Mouse (Mus musculus) hindbrain, embryonic 13.5 days (tissue): ENCODE results near the gene Nom1. TPM values are rescaled to one million over a fixed set of nuclear protein-coding genes. Genes with fewer than 3 reads are reported as not detected.

Experiments used
- ATAC-seq: fragments of 200-750 bp; cut with Nextera tagmentation; 2 replicates; pipeline ENCODE4 v1.8.0; 2017; ENCODE audit warnings: moderate TSS enrichment; ENCODE audit not compliant: low FRiP score
- H3K27ac ChIP-seq: fragments of 300-500 bp; sonication (generic); 2 replicates; pipeline ENCODE4 v1.5.1; 2015; ENCODE audit warnings: inconsistent platforms, mild to moderate bottlenecking, moderate library complexity
- H3K27me3 ChIP-seq: fragments of 300-500 bp; sonication (generic); 2 replicates; pipeline ENCODE4 v1.6.1; 2015; ENCODE audit warnings: mild to moderate bottlenecking, inconsistent platforms
- H3K36me3 ChIP-seq: fragments of 300-500 bp; sonication (generic); 2 replicates; pipeline ENCODE4 v1.6.1; 2015; ENCODE audit warnings: mild to moderate bottlenecking, inconsistent platforms
- H3K4me1 ChIP-seq: fragments of 300-500 bp; sonication (generic); replicated peaks from 2 replicates; pipeline ENCODE4 v1.6.1; 2015; ENCODE audit warnings: inconsistent platforms
- H3K4me2 ChIP-seq: fragments of 300-500 bp; sonication (generic); 2 replicates; pipeline ENCODE4 v1.6.1; 2015; ENCODE audit warnings: inconsistent platforms, mild to moderate bottlenecking, moderate library complexity
- H3K4me3 ChIP-seq: fragments of 300-500 bp; sonication (generic); 2 replicates; pipeline ENCODE4 v1.5.1; 2015; ENCODE audit warnings: mild to moderate bottlenecking, inconsistent platforms
- H3K9ac ChIP-seq: fragments of 300-500 bp; sonication (generic); 2 replicates; pipeline ENCODE4 v1.6.1; 2015; ENCODE audit warnings: mild to moderate bottlenecking, inconsistent platforms
- H3K9me3 ChIP-seq: fragments of 300-500 bp; sonication (generic); 2 replicates; pipeline ENCODE4 v1.6.1; 2016; ENCODE audit warnings: inconsistent platforms
- WGBS: fragments of 180-500 bp; shearing (Covaris S2); methylation state at CpG from one replicate; pipeline ENCODE4 v1.1.7; 2015; 5-methylcytosine and 5-hydroxymethylcytosine counted together
- polyA plus RNA-seq: library from polyadenylated mRNA; unstranded; fragments of >200 nt; fragmentation: Nextera tagmentation; extraction: Ambion mirVana; gene quantifications from 2 replicates; pipeline ENCODE4 v1.2.1, GENCODE M21; 2015

Nom1 gene
- polyA plus RNA-seq, 1 experiment from 2014 or later, result 22.2 TPM

- Histone ChIP-seq H3K9me3 (no peaks in the 10 kb centered on the region), H3K9ac (no peak overlapping the region), H3K4me3 (no peak overlapping the region), H3K27me3 (no peaks in the 10 kb centered on the region), H3K36me3 (peaks cover 80% of the 10 kb centered on the region), H3K4me2 (no peak overlapping the region), H3K27ac (no peak overlapping the region), H3K4me1 (no peaks in the 10 kb centered on the region)
- ATAC-seq, result no peak
- 69% methylated on average over 4 of the region's 4 CpGs for WGBS
Observed at GRCm38 (mm10) chr5:29452352-29452751, 17.9 kb downstream of the Nom1 start.

DNA sequence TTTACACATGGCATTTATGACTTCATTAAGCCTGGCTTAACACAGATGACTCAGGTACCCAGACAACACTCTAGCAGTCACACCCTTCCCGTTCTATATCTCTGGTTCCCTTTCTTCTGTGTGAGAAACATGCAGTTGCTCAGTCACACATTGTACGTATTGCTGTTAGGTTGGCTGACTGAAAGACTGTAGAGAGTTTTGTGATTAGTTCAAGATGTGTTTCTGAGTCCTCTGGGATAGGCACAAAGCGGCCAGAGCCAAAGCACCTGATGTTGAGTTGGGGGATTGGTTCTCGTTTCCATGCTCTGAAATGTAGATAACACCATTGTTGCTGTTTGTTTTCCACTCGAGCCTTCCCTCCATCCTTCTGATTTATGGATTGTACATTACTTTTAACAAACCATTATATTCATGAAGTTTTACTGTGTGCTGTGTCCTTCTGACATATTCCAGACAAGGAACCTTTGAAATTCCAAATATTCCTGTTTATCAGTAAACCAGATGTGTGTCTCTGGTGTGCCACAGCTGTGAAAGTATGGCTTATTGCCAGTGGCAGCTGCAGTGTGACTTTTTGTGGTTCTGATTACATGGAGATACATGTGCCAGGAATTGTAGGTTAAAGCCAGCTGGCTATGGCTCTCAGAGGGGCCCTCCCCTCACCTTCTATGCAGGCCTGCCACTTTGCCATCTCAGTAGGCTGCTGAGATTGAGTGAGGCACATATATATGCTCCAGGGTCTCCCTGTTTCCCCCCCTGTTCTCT lies 22.6 kb downstream of the Nom1 start:
- Histone ChIP-seq H3K9ac (no peak overlapping the region), H3K4me3 (no peak overlapping the region), H3K4me1 (no peaks in the 10 kb centered on the region), H3K9me3 (no peaks in the 10 kb centered on the region), H3K27me3 (no peaks in the 10 kb centered on the region), H3K4me2 (no peak overlapping the region), H3K27ac (no peak overlapping the region), H3K36me3 (peaks cover 52% of the 10 kb centered on the region)
- WGBS, result 86% methylated on average over 5 of the region's 5 CpGs
- no peak for ATAC-seq

- H3K27ac ChIP-seq, result no peak overlapping the region
- no peak overlapping the region for H3K4me3 ChIP-seq
- no peaks in the 10 kb centered on the region for H3K9me3 ChIP-seq
- 78% methylated on average over 9 of the region's 9 CpGs for WGBS
- no peak for ATAC-seq
- peaks cover 43% of the 10 kb centered on the region for H3K27me3 ChIP-seq
- H3K4me1 ChIP-seq, result peaks cover 6% of the 10 kb centered on the region
- no peak overlapping the region for H3K9ac ChIP-seq
- no peak overlapping the region for H3K4me2 ChIP-seq
- peaks cover 10% of the 10 kb centered on the region for H3K36me3 ChIP-seq
Observed at GRCm38 (mm10) chr5:29462943-29463686, 28.7 kb downstream of the Nom1 start.

DNA sequence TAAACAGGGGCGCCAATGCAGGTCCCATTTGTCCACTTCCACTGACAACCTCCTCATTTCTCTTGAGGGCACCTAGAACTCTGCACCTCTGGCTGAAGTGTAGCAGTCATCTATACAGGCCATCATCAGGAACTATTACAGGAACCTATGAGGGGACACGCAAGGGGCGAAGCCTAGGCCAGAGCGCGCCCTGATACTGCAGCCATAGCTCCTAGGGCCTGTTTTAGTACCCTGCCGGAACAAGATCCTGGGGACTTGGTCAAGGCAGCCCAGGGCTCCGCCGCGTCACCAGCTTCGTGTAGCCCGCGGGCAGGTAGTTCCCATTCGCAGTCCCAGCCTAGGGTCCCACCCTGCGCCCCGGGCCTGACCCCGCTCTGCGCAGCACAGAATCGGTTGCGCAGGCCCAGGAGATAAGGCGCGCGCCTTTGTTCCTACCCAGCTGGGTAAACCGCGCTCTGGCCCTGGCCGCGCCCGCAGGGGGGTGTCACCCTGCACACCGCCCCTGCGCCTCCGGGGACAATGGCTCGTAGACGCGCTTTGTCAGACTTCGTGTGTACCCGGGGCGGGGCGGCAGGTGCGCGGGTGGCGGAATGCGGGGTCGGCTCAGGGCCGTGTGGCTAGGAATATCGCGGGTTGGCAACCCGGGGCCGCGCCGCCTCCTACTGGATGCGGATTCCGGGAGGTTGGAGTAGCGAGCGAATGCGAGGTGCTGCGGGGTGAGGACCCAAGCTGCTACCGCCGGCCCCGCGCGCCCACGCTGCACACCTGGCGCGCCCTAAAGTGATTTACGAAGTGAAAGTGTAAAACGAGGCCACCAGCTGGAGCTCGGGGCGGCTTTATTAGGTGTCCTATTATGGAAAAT lies 33.3 kb downstream of the Nom1 start:
- Histone ChIP-seq H3K4me1 (peaks cover 10% of the 10 kb centered on the region), H3K9ac (peak overlapping the region; percentile 35; the same call in 1 of the 2 replicates), H3K4me2 (peak overlapping the region; percentile 48), H3K36me3 (no peaks in the 10 kb centered on the region), H3K27me3 (peaks cover 87% of the 10 kb centered on the region), H3K9me3 (no peaks in the 10 kb centered on the region), H3K27ac (no peak overlapping the region), H3K4me3 (peak overlapping the region; percentile 30)
- WGBS, result 3% methylated on average over 67 of the region's 67 CpGs
- ATAC-seq, result peak; percentile 34

DNA sequence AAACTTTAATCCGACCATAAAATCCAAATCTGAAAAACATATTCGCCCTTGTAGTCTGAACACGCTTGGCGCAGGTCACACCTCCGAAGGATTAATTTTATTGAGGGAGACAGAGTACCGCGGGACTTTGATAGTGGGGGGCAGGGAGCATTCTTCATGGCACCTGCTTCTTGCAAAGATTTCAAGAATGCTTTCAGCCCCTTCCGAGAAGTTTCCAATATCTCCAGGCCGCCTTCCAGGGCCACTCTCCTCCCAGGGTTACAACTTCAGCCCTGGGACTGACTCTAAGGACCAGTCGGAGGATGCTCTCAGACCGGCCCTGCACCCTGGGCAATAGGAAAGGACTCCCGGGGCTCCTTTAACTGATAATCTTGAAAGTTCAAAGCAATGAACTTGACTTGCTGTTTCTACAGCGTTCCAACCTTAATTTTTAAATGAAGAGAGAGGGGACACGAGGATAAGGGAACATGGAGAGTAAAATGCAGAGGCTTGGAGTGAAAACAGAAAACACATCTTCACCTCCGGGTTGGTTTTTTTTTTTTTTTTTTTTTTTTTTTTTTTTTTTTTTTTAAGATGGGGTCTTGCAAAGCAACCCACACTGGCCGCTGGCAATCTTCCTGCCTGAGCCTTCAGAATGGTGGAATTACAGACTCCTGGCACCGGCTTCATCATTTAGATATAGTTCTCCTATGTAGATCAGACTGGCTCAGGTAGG lies 34.0 kb downstream of the Nom1 start:
- H3K36me3 ChIP-seq, result no peaks in the 10 kb centered on the region
- H3K4me3 ChIP-seq, result peak overlapping the region; percentile 30
- no peaks in the 10 kb centered on the region for H3K9me3 ChIP-seq
- H3K4me2 ChIP-seq, result peak overlapping the region; percentile 48
- ATAC-seq, result no peak
- peaks cover 88% of the 10 kb centered on the region for H3K27me3 ChIP-seq
- no peak overlapping the region for H3K9ac ChIP-seq
- 1% methylated on average over 17 of the region's 17 CpGs for WGBS
- peaks cover 10% of the 10 kb centered on the region for H3K4me1 ChIP-seq
- H3K27ac ChIP-seq, result no peak overlapping the region

DNA sequence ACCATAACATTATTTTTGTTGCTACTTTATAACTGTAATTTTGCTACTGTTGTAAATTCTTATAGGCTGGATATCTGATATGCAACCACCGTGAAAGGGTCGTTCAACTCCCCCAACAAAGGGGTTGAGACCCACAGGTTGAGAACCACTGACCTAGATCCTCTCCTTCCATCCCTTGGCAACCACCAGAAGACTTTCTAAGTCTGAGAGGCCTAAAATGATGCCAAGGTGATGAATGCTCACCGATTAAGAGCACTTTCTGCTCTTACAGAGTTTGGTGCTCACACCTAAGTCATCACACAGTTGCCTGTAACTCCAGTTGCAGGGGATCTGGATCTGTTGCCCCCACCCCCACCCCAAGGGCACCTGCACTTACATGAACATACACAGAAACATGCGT lies 35.0 kb downstream of the Nom1 start:
- no peak overlapping the region for H3K4me3 ChIP-seq
- no peak for ATAC-seq
- H3K9ac ChIP-seq, result no peak overlapping the region
- WGBS, result 7% methylated on average over 4 of the region's 4 CpGs
- H3K27ac ChIP-seq, result no peak overlapping the region
- H3K36me3 ChIP-seq, result no peaks in the 10 kb centered on the region
- peaks cover 10% of the 10 kb centered on the region for H3K4me1 ChIP-seq
- H3K27me3 ChIP-seq, result peaks cover 94% of the 10 kb centered on the region
- no peaks in the 10 kb centered on the region for H3K9me3 ChIP-seq
- H3K4me2 ChIP-seq, result no peak overlapping the region

- Histone ChIP-seq H3K27ac (no peak overlapping the region), H3K9me3 (no peaks in the 10 kb centered on the region), H3K4me2 (no peak overlapping the region), H3K27me3 (peaks cover 100% of the 10 kb centered on the region), H3K9ac (no peak overlapping the region), H3K36me3 (no peaks in the 10 kb centered on the region), H3K4me1 (peaks cover 10% of the 10 kb centered on the region), H3K4me3 (no peak overlapping the region)
- WGBS, result 11% methylated on average over 5 of the region's 5 CpGs
- no peak for ATAC-seq
Observed at GRCm38 (mm10) chr5:29470271-29470670, 35.8 kb downstream of the Nom1 start.

- H3K36me3 ChIP-seq, result no peaks in the 10 kb centered on the region
- no peak overlapping the region for H3K4me2 ChIP-seq
- H3K4me3 ChIP-seq, result no peak overlapping the region
- H3K4me1 ChIP-seq, result peaks cover 10% of the 10 kb centered on the region
- H3K9me3 ChIP-seq, result no peaks in the 10 kb centered on the region
- peaks cover 100% of the 10 kb centered on the region for H3K27me3 ChIP-seq
- H3K9ac ChIP-seq, result no peak overlapping the region
- no peak for ATAC-seq
- 3% methylated on average over 20 of the region's 20 CpGs for WGBS
- no peak overlapping the region for H3K27ac ChIP-seq
Observed at GRCm38 (mm10) chr5:29470851-29471394, 36.5 kb downstream of the Nom1 start.

DNA sequence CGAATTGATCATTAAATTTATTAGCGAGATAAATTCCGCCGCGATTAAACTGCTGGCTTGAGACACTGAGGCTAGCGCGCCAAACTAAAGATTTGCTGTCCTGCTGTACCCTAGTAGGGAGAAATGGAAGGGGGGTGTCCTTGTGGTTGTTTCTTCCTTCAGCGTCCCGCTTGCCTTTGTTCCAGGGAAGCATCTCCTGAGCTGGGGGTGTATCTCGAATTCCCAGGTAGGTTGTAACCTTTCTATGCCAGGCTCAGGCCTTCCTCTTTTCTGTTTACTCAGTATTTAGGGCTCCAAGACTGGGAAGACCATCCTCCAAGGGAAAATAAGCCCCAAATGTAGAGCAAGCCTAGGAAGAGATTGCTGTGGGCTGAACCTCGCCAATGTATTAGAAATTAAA lies 36.9 kb downstream of the Nom1 start:
- H3K4me1 ChIP-seq, result peaks cover 10% of the 10 kb centered on the region
- H3K27me3 ChIP-seq, result peaks cover 100% of the 10 kb centered on the region
- no peak overlapping the region for H3K4me3 ChIP-seq
- no peaks in the 10 kb centered on the region for H3K36me3 ChIP-seq
- H3K4me2 ChIP-seq, result no peak overlapping the region
- under 1% methylated on average over 11 of the region's 11 CpGs for WGBS
- H3K9ac ChIP-seq, result no peak overlapping the region
- H3K27ac ChIP-seq, result no peak overlapping the region
- ATAC-seq, result no peak
- H3K9me3 ChIP-seq, result no peaks in the 10 kb centered on the region

- Histone ChIP-seq H3K4me1 (peaks cover 10% of the 10 kb centered on the region), H3K27ac (no peak overlapping the region), H3K4me2 (no peak overlapping the region), H3K4me3 (no peak overlapping the region), H3K9me3 (no peaks in the 10 kb centered on the region), H3K36me3 (no peaks in the 10 kb centered on the region), H3K27me3 (peaks cover 100% of the 10 kb centered on the region), H3K9ac (no peak overlapping the region)
- WGBS, result under 1% methylated on average over 22 of the region's 22 CpGs
- no peak for ATAC-seq
Observed at GRCm38 (mm10) chr5:29471855-29472665, 37.6 kb downstream of the Nom1 start.
